Mouse (Mus musculus) brain, embryonic 14.5 days (tissue): Measurements from ENCODE around the gene C1ql1.

Source experiments
- CTCF ChIP-seq: fragments of 200-500 bp; IDR thresholded peaks from 2 replicates; pipeline ENCODE4 v1.5.1; 2012; ENCODE audit warnings: inconsistent platforms, mild to moderate bottlenecking, moderate library complexity, borderline replicate concordance; ENCODE audit not compliant: insufficient read depth, insufficient read length; ENCODE audit errors: extremely low read depth
- POLR2A ChIP-seq: fragments of 200-500 bp; IDR thresholded peaks from 2 replicates; pipeline ENCODE4 v1.6.1; 2012; ENCODE audit warnings: mild to moderate bottlenecking, inconsistent platforms, borderline replicate concordance; ENCODE audit not compliant: poor library complexity, insufficient read depth, insufficient read length, severe bottlenecking; ENCODE audit errors: extremely low read depth

DNA sequence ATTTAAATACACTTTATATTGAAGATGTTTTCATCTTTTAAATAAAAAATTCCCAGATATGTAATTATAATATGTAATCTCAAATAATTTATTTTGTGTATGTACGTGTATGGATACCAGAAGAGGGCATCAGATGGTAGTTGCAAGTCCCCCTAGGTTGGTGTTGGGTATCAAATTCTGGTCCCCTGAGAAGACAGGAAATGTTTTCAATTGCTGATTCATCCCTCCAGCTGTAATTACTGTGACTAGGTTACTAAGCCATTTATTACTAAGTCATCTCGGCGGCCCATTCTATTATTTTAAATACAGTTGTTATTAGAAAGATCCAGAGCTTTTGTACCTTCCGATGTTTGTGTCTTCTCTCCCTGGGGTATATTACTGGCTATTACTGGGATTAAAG lies 28.4 kb downstream of the C1ql1 start:
- no peak for TF ChIP-seq CTCF
- no peak for TF ChIP-seq POLR2A
